Mouse (Mus musculus): ENCODE data around the gene Gm32687.
"Not testable (repeated sequence)": the region's sequence is repeated elsewhere in the genome, so short reads cannot be mapped to it uniquely, and the experiment has no call there.

Gene Gm32687

GRCm38 (mm10) chr10:81863409-81864407 lies at the start of gene Gm32687:
Gene Gm32687, plus strand, starts transcription at chr10:81863934.
- DNase-seq (ENCODE audit: low read depth, low spot score), result not testable (repeated sequence)

- DNase-seq (ENCODE audit: low read depth, low spot score), result not testable (repeated sequence)
Observed at GRCm38 (mm10) chr10:81846219-81846618, 17.5 kb upstream of the Gm32687 start.

- not testable (repeated sequence) for DNase-seq (ENCODE audit: low read depth, low spot score)
Observed at GRCm38 (mm10) chr10:81929842-81930743, 66.4 kb downstream of the Gm32687 start, which contains the start of gene Zfp781. Gene Zfp781, minus strand, starts transcription at chr10:81930480.
